Mouse (Mus musculus): ENCODE data around the gene Fbxl18.

DNA sequence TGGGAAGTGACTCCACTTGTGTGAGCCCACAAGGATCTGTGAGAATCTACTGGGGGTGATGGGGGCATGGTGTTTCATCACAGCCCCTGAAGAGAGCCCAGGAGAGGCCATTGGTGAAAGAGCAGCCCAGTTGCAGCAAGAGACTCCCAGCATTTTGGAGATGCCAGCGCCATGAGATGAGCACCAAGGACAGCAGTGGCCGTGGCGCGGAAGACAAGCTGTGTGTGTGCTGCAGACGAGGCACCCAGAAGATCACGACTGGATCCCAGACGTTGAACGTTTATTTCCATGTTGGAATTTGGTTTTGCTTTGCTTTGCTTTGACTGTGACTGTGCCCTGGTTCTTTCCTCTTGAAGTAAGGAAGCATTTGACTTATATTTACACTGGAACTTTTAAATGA lies 22.2 kb upstream of the Fbxl18 start:
- TF ChIP-seq CTCF (IDR thresholded peaks at IDR 0.05; ENCODE audit: extremely low read depth, insufficient read length, insufficient replicate concordance, low read depth, low read length) (no peak), POLR2A (IDR thresholded peaks at IDR 0.05; ENCODE audit: low read depth, low read length) (no peak)
